Mouse (Mus musculus) frontal cortex, postnatal 36 days (tissue): Measurements from ENCODE around the gene Dynlrb1.

Source experiments
- DNase-seq, 2 experiments: peaks; one replicate each; pipeline ENCODE4 v3.0.0; 2022; ENCODE audit warnings: low spot score in 2 of 2

The Dynlrb1 gene

GRCm38 (mm10) chr2:155236362-155236992 is at the start of gene Dynlrb1:
Gene Dynlrb1, plus strand, starts transcription at chr2:155236533.
- DNase-seq: peak; percentile 99

GRCm38 (mm10) chr2:155207419-155207818 is 28.9 kb upstream of the Dynlrb1 start:
- no peak for DNase-seq

GRCm38 (mm10) chr2:155223145-155223544 is 13.2 kb upstream of the Dynlrb1 start:
- DNase-seq: no peak

DNA sequence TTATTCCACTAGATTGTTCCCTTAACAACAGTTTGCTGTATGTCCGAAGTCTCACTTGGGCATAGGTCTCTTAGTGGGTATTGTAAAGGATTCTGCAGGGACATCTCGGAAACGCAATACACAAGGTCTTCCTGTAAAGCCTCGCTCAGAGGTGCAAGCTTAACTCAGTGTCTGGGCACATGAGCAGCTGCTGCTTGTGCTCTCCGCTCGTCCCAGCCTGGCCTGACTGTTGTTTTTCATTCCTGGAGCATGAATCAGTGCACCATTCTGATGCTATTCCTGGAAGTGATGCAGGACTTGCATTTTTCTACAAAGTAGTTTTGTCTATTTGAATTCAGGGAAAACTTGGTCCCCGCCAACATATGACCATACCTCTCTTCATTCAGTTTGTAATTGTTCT is 11.6 kb upstream of the Dynlrb1 start:
- DNase-seq: peak; percentile 6 to 19

- peak in 1 of 2 experiments; percentile 8 for DNase-seq
Measured at GRCm38 (mm10) chr2:155235746-155236361, 479 bp upstream of the Dynlrb1 start.

DNA sequence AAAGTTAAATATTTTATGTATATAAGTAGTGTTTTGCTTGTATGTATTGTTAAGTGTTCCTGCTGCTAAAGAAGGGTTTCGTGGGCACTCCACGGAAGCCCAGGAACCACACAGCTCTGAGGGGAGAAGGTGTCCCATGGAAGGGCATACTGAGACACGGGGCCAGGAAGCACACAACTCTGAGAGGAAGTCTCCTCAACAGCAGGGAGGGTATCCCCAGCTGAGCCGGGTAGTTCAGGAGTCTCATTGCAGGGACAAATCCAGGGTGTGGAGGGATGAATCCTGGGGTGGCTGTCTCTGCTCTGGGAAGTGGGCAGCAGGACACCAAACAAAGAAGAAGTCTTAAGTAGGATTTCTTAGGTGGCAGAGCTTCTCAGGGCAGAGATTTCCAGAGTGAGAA is 943 bp downstream of the Dynlrb1 start:
- no peak for DNase-seq

DNA sequence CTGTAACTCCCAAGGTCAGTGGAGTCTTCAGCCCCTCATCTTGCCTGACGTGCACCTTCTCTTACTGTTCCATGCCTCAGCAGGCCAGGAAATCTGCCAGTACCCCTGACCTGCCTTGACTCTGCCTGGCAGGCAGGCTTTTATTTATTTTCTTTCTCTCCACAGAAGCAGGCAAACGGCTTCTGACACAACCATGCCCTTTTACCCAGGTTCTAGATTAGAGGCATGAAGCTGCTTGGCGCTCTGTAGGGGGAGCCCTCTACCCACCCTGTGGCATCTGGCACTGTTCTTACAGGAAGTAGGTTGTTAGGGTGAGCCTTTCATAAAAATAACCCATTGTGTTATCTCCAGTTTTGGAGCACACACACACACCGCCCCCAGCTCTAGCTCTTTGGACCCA is 4.6 kb downstream of the Dynlrb1 start:
- DNase-seq: no peak

DNA sequence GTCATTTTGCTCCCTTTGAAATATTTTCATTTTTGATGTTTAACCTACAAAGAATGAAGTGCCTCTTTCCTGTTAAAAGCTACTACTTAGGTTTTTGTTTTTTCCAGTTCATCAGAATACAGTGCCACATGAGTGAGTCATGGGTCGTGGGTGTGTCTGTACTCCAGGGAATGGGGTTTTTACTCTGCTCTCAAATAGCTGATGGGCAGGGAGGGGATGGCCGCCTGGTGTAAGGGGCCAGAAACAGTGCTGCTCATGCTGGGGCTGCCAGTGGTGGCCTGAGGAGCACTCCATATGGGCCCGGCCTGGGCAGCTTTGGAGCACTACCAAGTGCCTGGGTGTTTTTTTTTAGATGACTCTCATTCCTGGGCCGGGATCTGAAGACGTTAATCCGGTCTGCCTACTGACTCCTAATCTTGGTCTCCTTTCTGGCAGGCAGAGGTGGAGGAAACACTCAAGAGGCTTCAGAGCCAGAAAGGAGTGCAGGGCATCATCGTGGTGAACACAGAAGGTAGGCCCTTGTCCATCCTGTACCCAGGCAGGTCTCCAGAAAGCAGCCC is 6.0 kb downstream of the Dynlrb1 start:
- DNase-seq: no peak

DNA sequence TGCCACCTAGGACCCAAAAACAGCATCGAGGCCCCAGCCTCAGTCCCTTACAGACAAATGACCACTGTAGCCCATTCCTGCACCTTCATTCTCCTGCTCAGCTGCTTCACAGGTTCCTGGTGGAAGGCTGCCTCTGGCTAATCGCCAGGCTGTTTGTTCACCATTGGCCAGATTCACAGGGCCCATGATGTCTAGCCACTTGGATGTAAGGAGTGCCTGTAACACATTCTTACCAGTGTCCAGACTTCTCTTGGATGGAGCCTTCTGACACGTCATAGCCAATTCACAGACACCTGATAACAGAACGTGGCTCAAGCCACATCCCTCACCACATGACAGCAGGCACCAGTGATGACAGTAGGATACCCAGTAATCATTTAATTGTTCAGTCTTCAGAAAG is 9.9 kb downstream of the Dynlrb1 start:
- DNase-seq: no peak

DNA sequence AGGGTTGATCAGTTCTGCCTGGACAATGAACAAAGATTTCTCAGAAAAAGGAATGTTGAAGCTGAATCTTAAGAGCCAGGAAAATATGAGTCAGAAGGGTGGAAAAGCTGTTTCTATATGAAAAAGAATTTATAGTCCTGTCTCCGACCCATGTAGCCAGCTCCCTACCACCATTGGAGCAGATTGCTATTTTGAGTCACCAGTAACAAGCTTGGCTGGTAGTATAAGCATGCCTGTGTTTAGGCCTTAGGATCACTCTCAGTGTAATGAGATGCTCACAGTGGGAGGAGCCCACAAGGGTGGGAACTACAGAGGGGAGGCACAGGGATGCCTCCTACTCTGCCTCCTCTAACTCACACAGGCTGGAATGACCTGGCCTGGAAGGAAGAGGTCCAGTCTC is 11.9 kb downstream of the Dynlrb1 start:
- DNase-seq: no peak

- DNase-seq: no peak
Measured at GRCm38 (mm10) chr2:155248718-155249117, 12.4 kb downstream of the Dynlrb1 start.

GRCm38 (mm10) chr2:155249588-155249987 is 13.3 kb downstream of the Dynlrb1 start:
- DNase-seq: no peak

GRCm38 (mm10) chr2:155265526-155265925 is 29.2 kb downstream of the Dynlrb1 start:
- DNase-seq: no peak

DNA sequence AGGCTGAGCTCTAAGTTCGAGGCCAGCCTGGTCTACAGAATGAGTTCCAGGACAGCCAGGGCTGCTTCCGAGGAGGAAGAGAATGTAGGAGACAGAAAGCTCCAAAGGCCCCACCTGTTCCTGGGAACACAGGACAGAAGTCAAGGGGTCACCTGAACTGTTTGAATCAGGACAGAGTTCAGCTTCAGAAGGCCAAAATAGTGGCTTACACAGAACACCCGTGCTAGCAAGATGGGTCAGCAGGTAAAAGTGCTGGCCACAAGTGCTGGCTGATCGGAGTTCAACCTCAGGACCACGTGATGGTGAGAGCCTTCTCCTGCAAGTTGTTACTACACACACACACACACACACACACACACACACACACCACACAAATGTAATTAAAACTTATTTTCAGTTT is 30.6 kb downstream of the Dynlrb1 start:
- DNase-seq: no peak

GRCm38 (mm10) chr2:155271957-155272356 is 35.6 kb downstream of the Dynlrb1 start:
- no peak for DNase-seq

DNA sequence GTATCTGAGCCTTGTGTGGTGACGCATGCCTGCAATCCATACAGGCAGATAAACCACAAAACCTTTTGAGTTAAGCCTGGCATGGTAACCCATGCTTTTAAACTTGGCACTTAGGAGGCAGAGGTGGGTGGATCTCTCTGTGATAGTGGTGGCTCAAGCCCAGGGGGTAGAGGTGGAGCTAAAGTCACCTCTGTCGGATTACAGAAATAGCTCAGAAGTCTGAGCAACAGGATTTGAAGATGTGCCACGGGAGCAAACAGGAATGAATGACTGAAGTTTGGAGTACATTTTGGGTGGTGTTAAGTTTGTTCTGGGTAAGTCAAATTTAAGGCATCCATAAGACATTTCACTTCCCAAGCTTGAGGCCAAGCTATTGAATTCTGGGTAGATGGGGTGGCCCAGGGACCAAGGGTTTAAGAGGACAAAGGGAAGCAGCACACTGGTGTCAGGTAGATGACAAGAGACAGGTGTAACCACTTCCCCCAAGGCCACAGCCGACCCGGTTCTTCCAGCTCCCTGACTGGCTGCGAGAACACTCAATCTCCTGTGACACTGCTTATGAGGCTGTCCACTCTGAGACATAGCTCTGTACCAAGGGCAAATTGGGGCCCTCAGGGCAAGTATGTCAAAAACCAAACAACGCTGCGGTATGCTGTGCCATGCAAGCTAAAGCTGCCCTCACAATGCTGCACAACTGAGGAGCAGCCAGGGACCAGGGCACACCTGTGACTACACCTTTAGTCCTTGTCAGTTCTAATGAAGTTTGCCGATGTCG is 36.2 kb downstream of the Dynlrb1 start:
- DNase-seq: no peak

GRCm38 (mm10) chr2:155273603-155274002 is 37.3 kb downstream of the Dynlrb1 start:
- DNase-seq: no peak

GRCm38 (mm10) chr2:155276195-155276594 is 39.9 kb downstream of the Dynlrb1 start, which contains the start of gene Map1lc3a:
Gene Map1lc3a, plus strand, starts transcription at chr2:155276297.
- DNase-seq: peak; percentile 99

GRCm38 (mm10) chr2:155276621-155277175 is 40.4 kb downstream of the Dynlrb1 start:
- DNase-seq: peak in 1 of 2 experiments; percentile 54

DNA sequence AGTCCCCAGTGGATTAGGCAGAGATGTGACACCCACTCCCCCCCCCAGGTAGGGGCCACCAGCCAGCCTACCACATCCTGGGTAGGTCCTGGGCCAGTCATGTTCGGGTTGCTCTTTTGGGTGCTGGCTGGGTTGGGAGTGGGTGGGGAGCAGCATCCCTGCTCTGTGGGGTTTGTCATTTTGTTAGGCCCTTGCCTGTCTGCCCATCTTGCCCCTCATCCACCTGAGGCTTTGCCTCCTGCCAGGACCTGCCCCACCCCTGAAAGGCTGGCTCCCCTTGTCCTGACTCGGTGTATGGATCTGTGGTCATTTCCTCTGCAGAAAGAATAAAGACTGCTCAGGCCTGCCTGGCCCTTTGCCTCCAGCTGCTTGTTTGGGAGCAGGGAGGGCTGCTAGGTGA is 41.4 kb downstream of the Dynlrb1 start:
- no peak for DNase-seq

- peak in 1 of 2 experiments; percentile 17 for DNase-seq
Measured at GRCm38 (mm10) chr2:155278361-155278760, 42.0 kb downstream of the Dynlrb1 start.

DNA sequence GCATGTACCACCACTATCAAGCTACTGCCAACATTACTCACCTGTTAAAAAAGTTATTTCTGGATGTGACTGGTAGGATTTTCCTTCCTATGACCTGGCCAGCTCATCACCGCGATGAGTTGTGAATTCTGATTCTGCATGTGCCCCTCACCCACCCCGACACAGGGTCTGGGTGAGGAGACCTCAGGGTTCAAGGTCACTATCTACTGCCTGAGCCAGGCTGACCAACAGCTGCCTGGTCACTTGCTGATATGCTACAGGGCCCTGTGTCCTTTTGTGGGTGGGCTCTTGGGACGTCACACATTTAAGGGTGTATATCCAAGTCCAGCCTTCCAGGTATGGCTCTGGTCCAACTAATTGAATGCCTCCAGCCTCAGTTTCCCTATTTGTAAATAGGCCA is 42.8 kb downstream of the Dynlrb1 start:
- no peak for DNase-seq
